Mouse (Mus musculus) kidney, postnatal 0 days (tissue): Measurements from ENCODE around the gene Jmjd7. TPM values are rescaled to one million over a fixed set of nuclear protein-coding genes. Genes with fewer than 3 reads are reported as not detected.

Experiments used
- ATAC-seq: fragments of 200-750 bp; cut with Nextera tagmentation; replicated peaks from 2 replicates; pipeline ENCODE4 v1.8.0; 2017; ENCODE audit warnings: low read depth, moderate number of reproducible peaks, moderate TSS enrichment, moderate library complexity; ENCODE audit not compliant: low FRiP score
- DNase-seq: peaks from one replicate; pipeline ENCODE4 v3.0.0-alpha.2; 2016; ENCODE audit warnings: low spot score
- H3K27ac ChIP-seq: fragments of 300-500 bp; sonication (generic); 2 replicates; pipeline ENCODE4 v1.5.1; 2014; ENCODE audit warnings: mild to moderate bottlenecking
- H3K27me3 ChIP-seq: fragments of 300-500 bp; sonication (generic); 2 replicates; pipeline ENCODE4 v1.6.1; 2014; ENCODE audit warnings: low read length, mixed read lengths; ENCODE audit not compliant: insufficient read depth
- H3K36me3 ChIP-seq: fragments of 300-500 bp; sonication (generic); 2 replicates; pipeline ENCODE4 v1.6.1; 2014; ENCODE audit warnings: low read length, mixed read lengths; ENCODE audit not compliant: insufficient read depth
- H3K4me1 ChIP-seq: fragments of 300-500 bp; sonication (generic); replicated peaks from 2 replicates; pipeline ENCODE4 v1.6.1; 2014; ENCODE audit warnings: antibody characterized with exemption, low read length, mixed read lengths; ENCODE audit not compliant: insufficient read depth
- H3K4me2 ChIP-seq: fragments of 300-500 bp; sonication (generic); 2 replicates; pipeline ENCODE4 v1.6.1; 2014; ENCODE audit warnings: mild to moderate bottlenecking, low read length, moderate library complexity, mixed read lengths
- H3K4me3 ChIP-seq: fragments of 300-500 bp; sonication (generic); replicated peaks from 2 replicates; pipeline ENCODE4 v1.5.1; 2014; ENCODE audit warnings: low read depth, low read length
- H3K9ac ChIP-seq: fragments of 300-500 bp; sonication (generic); 2 replicates; pipeline ENCODE4 v1.6.1; 2014; ENCODE audit warnings: low read depth, low read length
- H3K9me3 ChIP-seq: fragments of 300-500 bp; sonication (generic); replicated peaks from 2 replicates; pipeline ENCODE4 v1.6.1; 2016; ENCODE audit warnings: low read length, inconsistent platforms, mixed read lengths
- CTCF ChIP-seq: IDR thresholded peaks from 2 replicates; pipeline ENCODE4 v1.5.1; 2016; ENCODE audit warnings: antibody characterized with exemption, low read depth, mild to moderate bottlenecking, moderate library complexity
- WGBS: fragments of 180-500 bp; shearing (Covaris S2); extraction: QIAGEN DNeasy Blood & Tissue Kit; methylation state at CpG from one replicate; pipeline ENCODE4 v1.1.7; 2014; 5-methylcytosine and 5-hydroxymethylcytosine counted together
- polyA plus RNA-seq: library from polyadenylated mRNA; unstranded; fragments of >200 nt; fragmentation: Nextera tagmentation; extraction: Ambion mirVana; gene quantifications from 2 replicates; pipeline ENCODE4 v1.2.1, GENCODE M21; 2015

Jmjd7 gene
- polyA plus RNA-seq, 1 experiment from 2014 or later: 25.7 TPM

DNA sequence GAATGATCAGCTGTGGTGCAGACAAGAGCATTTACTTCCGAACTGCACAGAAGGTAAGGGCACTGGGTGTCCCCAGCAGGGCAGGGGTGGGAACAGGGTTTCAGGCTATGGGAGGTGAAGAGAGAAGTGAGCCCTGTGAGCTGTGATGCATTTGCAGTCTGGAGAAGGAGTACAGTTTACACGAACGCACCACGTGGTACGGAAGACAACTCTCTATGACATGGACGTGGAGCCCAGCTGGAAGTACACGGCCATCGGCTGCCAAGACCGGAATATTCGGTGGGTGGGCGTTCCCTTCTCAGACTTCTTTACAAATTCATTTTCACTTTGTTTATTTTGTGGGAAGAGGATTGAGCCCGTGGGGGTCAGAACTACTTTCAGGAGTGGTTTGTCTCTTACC lies 9.7 kb upstream of the Jmjd7 start:
- H3K4me1 ChIP-seq: no peaks in the 10 kb centered on the region
- ATAC-seq (no peak), DNase-seq (peak; percentile 31)
- H3K4me2 ChIP-seq: no peak overlapping the region
- no peak overlapping the region for H3K27ac ChIP-seq
- no peak for TF ChIP-seq CTCF
- H3K4me3 ChIP-seq: no peak overlapping the region
- no peaks in the 10 kb centered on the region for H3K9me3 ChIP-seq
- H3K9ac ChIP-seq: no peak overlapping the region
- H3K27me3 ChIP-seq: no peaks in the 10 kb centered on the region
- H3K36me3 ChIP-seq: peaks cover 82% of the 10 kb centered on the region
- 81% methylated on average over 12 of the region's 12 CpGs for WGBS

DNA sequence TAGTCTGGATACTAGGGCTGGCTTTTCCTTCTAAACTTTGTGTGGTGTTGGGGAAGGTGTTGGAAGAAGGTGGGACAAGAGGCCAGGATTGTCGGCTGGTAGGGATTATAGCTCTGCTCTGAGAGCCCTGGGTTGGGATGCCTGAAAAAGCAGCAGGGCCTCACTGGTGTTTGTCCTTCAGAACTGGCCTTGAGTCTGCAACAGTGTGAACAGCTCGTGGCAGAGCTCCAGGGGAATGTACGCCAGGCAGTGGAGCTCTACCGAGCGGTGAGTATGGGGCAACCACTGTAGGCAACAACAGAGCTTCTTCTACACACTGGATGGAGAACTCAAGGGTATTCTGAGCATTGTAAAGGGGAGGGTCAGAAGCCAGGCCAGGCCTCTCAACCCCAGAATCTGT lies 2.9 kb upstream of the Jmjd7 start:
- H3K27me3 ChIP-seq: no peaks in the 10 kb centered on the region
- no peaks in the 10 kb centered on the region for H3K9me3 ChIP-seq
- no peak overlapping the region for H3K27ac ChIP-seq
- H3K9ac ChIP-seq: no peak overlapping the region
- H3K36me3 ChIP-seq: peaks cover 51% of the 10 kb centered on the region
- ATAC-seq (no peak), DNase-seq (no peak)
- H3K4me1 ChIP-seq: peaks cover 11% of the 10 kb centered on the region
- TF ChIP-seq CTCF: no peak
- H3K4me3 ChIP-seq: no peak overlapping the region
- 82% methylated on average over 5 of the region's 5 CpGs for WGBS
- no peak overlapping the region for H3K4me2 ChIP-seq

DNA sequence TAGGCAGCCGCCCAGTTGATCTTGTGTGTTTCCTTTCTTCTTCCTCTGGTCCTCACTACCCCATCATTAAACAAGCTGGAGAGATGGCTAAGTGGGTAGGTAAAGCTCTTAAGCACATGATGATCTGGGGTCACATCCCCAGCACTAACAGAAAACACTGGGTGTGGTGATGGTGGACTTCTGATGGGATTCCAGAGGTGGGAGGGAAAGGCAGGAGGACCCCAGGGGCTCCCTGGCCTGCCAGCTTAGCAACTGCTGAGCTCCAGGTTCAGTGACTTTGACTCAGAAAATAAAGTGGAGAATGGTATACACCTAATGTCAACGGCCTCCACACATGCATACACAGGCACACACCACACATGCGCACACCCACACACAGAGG lies 658 bp downstream of the Jmjd7 start:
- Histone ChIP-seq H3K4me1 (peaks cover 11% of the 10 kb centered on the region), H3K4me2 (peak overlapping the region; percentile 61), H3K4me3 (peak overlapping the region; percentile 62), H3K27me3 (no peaks in the 10 kb centered on the region), H3K9ac (peak overlapping the region; percentile 69), H3K9me3 (no peaks in the 10 kb centered on the region), H3K27ac (peak overlapping the region; percentile 86), H3K36me3 (peaks cover 25% of the 10 kb centered on the region)
- 21% methylated on average over 3 of the region's 3 CpGs for WGBS
- DNase-seq (peak; percentile 49), ATAC-seq (peak; percentile 44)
- no peak for TF ChIP-seq CTCF

DNA sequence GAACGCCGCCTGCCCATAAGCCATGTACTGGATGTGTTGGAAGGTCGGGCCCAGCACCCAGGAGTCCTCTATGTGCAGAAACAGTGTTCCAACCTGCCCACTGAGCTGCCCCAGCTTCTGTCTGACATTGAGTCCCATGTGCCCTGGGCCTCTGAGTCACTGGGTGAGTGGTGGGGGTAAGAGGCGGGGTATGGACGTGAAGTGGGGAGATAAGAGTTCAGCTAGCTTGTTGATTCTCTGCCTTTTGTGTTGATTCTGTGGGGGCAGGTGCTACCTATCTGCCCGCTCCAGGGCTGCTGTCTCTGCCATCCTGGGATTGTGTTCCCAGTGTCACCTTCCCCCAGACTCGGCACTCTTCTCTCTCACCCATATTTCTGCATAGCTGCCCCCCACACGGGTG lies 3.1 kb downstream of the Jmjd7 start:
- no peak overlapping the region for H3K9ac ChIP-seq
- DNase-seq (no peak), ATAC-seq (no peak)

DNA sequence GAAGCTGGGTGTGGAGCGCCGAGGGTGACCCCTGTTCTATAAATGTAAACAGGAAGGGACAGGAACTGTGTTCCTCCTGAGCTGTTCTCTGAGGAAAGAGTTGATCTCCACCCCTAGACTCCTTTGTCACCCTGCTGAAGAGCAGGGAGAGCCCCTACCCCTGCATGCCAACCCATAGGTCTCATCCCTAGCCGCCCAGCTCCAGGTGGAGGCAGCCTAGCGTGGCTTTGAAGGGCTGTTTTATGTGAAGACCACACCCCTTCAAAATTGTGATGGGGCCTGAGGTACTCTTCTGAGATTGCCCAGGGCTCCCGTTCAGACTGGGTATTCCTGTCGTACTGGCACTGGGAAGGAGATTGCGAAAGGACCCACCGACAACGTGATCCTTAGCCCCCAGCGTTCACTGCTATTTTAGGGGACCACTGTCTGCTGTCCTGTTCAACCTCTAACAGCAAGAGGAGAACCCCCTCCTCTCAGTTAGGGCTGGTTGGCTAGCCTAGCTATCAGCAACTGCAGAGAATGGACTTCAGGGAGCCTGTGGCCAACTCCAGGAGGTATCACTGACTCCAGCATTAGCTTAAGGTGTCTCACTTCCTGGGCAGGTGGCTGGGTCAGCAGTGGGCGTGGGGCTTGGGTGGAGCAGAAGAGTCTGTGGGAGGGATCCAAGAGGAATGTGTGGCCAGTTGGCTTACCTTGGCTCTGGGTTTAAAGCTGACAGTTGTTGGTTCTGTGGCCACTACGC lies 5.6 kb downstream of the Jmjd7 start, which contains the start of gene Pla2g4b:
Gene Pla2g4b, plus strand, starts transcription at position 692 of the 742 bp plus-strand sequence.
- Histone ChIP-seq H3K27me3 (no peaks in the 10 kb centered on the region), H3K9ac (no peak within 1 kb of the TSS), H3K27ac (no peak within 1 kb of the TSS), H3K4me2 (no peak within 1 kb of the TSS), H3K4me1 (peaks cover 8% of the 10 kb centered on the region; the same call in 1 of the 2 replicates), H3K4me3 (no peak within 1 kb of the TSS), H3K9me3 (no peaks in the 10 kb centered on the region), H3K36me3 (0 out of 2 replicates have a peak, but pooled peaks cover 11% of the 10 kb centered on the region)
- TF ChIP-seq CTCF: no peak
- no peak for DNase-seq
- WGBS: 79% methylated on average over 12 of the region's 12 CpGs
- no peak for ATAC-seq

More for the DNA sequence above, 3.1 kb downstream of the Jmjd7 start:
- Histone ChIP-seq H3K4me3 (no peak overlapping the region), H3K4me1 (peaks cover 11% of the 10 kb centered on the region), H3K4me2 (no peak overlapping the region), H3K9me3 (no peaks in the 10 kb centered on the region), H3K36me3 (peaks cover 11% of the 10 kb centered on the region; the same call in 1 of the 2 replicates), H3K27me3 (no peaks in the 10 kb centered on the region), H3K27ac (no peak overlapping the region)
- TF ChIP-seq CTCF: no peak
- 89% methylated on average over 8 of the region's 8 CpGs for WGBS

DNA sequence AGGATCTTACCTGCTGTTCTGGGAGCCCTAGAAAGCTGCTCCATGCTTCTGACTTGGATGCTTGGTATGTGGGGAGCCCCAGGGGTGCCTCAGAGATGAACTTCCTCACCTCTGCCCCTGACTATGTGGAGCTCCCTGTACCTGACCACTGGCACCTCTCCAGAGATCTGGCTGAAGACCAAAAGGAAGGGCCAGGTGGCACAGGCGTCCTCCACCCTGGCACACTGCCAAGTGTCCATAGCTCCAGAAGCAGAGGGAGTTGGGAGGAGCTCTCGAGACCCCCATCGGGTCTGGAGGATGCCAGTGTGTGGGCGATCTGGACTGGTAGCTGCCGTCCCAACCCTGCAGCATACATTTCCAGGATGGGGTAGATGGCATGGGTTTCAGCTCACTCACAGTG lies 6.4 kb downstream of the Jmjd7 start:
- H3K4me3 ChIP-seq: no peak overlapping the region
- WGBS: 66% methylated on average over 5 of the region's 5 CpGs
- no peak overlapping the region for H3K27ac ChIP-seq
- H3K4me2 ChIP-seq: no peak overlapping the region
- DNase-seq (no peak), ATAC-seq (no peak)
- H3K27me3 ChIP-seq: no peaks in the 10 kb centered on the region
- no peaks in the 10 kb centered on the region for H3K9me3 ChIP-seq
- H3K4me1 ChIP-seq: no peaks in the 10 kb centered on the region
- no peak overlapping the region for H3K9ac ChIP-seq
- peaks cover 16% of the 10 kb centered on the region; the same call in 1 of the 2 replicates for H3K36me3 ChIP-seq
- TF ChIP-seq CTCF: no peak
